Mouse (Mus musculus) MN1 (cell line): Measurements from ENCODE around the gene Btbd35f14.
"Not testable (repeated sequence)": the region's sequence is repeated elsewhere in the genome, so short reads cannot be mapped to it uniquely, and the experiment has no call there.

Experiments
- DNase-seq: peaks from one replicate; pipeline ENCODE4 v3.0.0-alpha.2; 2016; ENCODE audit warnings: low spot score

The Btbd35f14 gene

DNA sequence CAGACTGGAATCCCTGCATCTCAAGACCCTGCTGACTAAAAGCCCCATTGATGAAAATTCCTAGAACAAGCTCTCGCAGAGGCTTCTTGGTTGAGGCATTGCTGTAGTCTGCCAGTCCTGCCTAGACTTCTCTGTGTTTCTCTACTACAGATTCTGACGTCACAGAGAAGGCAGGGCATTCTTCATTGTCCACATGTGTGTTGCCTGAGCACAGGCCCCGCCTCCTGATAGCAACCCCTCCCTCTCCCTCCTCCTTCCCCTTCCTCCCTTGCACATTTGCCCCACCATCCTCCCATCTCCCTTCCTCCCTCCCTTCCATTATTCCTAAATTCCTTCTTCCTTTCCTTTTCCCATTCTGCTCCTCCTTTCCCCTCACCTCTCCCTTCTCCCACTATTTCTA, at the start of gene Btbd35f14:
Btbd35f14 (minus strand) TSS at position 101 of the 400 bp plus-strand sequence.
- not testable (repeated sequence) for DNase-seq

- DNase-seq: not testable (repeated sequence)
Observed at GRCm38 (mm10) chrX:33656872-33657271, 45.3 kb downstream of the Btbd35f14 start, which contains the start of gene Btbd35f13. TSS of gene Btbd35f13 (plus strand) at chrX:33657172.
